Mouse (Mus musculus) adipocyte (in vitro differentiated cells): ENCODE measurements around the gene Slc2a9.
A peak's percentile ranks its signal among the peaks of the same experiment; 100 is the strongest.

ENCODE experiments used
- DNase-seq: peaks from one replicate; pipeline ENCODE4 v3.0.0-alpha.2; 2016; ENCODE audit warnings: low spot score

Gene Slc2a9

DNA sequence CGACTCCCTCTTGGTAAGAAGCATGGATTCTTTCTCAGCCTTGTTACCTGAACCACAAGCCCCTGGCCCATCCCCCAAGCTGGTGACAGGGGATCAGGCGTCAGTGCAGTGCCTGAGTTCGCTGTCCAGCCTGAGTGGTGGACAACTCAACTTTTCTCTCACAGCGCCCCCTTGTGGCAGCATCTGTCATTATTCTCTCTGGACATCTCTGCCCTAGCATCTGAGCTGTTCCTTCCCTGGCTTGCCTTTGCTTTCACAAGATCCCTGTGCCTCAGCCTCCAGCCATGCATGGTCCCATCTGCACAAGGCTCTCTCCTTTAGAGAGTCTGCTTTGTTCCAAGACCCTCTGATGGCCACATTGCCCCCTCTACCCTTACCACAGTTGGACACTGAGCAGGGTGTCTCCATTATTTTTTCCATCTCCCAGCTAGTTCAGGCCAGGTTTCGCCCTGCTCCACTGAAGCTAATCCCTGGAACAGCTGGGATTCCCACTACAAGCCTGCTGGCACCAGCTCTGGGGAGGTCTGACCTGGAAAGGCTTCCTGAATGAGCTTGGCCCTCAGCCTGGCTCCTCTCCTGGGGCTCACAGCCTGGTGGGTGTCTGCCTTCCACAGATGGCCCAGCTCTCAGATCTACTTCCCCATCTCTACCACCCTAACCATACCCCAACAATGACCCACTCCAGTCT, 32.9 kb downstream of the Slc2a9 start:
- peak; percentile 84 for DNase-seq

DNA sequence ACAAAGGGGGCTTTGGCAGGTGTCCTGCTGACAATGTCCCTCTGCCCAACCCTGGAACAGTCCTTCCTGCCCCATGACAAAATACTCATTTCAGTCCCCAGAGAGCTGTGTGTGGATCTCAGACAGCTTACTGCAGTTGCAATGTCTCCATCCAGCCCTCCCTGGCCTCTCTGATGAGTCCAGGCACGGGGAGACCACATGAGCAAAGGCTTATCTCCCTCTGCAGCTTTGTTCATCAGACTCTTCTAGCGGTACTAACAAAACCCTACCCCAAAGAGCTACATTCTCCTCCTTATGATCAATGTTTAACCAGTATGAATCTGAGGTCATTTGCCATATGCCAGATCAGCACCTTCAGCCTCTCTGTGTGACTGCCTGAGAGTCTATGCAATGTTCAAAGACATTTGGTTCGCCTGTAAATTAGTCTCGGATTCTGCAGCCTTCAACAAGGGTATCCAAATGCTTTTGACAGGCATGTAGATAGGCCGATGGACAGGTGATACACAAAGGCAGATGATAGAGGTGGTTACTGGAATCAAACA, 36.3 kb downstream of the Slc2a9 start:
- no peak for DNase-seq

DNA sequence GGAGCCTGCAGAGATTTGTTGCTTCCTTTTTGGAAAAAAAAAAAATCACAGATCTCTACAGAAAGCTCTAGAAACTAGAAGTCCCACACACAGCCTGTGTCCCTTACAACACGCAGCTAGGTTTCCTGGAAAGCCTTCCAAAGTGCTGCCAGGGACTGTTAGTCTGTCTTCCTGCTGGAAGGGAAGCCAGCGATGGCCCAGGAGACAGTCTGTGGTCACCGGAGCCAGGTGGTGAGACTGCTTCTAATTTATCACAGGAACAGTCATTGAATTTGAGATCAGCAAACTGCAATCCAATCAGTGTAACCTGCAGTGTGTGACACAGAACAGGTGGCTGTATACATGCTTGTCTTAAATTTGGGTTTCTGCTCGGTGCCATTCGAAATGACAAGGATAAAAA, 41.7 kb downstream of the Slc2a9 start:
- no peak for DNase-seq

DNA sequence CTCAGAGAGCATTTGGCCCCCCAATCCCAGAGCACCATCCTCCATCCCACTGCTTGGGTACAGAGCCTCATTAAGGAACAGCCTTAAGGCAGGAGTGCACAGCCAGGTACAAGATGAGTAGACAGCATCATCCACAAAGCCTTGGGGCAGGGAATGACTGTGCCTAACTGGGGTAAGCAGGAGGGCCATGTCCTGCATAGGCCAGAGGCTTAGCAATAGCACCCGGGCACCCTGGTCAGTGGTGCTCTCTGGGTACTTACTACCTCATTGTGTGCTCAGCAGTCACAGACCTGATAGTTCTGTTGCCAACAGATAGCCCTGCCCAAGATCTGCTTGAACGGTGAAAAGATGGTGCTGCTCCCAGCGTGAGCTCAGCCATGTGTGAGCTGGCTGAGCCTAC, 52.0 kb downstream of the Slc2a9 start:
- DNase-seq = no peak

DNA sequence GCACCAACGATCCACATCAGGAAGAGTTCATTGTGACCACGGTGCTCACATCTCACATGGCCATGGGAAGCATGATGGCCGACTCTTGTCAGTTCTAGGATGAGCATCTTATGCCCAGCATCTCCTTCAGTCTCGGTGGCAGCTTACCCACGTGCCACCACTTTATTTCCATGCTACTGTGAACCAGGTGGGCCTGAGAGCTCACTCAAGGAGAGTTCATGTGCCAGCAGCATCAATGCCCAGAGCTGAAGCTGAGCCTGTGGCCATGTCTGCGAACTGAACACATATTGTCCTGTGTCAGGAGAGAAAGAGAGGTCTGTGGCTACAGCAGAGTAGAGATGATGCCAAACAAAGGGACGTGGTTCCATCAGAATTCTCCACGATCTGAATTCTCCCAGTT, 53.3 kb downstream of the Slc2a9 start:
- DNase-seq = no peak

DNA sequence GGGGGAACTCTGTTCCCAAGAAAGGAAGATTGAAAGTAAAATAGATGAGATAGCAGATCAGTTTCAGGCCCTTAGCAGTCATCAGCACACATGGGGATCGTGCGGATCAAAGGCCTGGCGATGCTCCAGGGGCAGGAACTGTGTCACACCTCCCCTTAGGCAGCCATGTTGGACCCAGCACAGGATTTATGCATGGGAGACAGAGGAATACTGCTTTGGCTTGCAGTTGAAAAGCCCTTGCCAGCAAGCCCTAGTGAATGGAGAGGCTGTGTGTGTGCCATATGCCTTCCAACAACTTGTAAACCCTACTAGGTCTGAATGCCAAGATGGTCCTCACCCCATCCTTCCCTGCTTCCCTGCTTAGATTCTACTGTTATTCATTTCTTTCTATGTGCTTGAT, 54.8 kb downstream of the Slc2a9 start:
- DNase-seq = no peak

DNA sequence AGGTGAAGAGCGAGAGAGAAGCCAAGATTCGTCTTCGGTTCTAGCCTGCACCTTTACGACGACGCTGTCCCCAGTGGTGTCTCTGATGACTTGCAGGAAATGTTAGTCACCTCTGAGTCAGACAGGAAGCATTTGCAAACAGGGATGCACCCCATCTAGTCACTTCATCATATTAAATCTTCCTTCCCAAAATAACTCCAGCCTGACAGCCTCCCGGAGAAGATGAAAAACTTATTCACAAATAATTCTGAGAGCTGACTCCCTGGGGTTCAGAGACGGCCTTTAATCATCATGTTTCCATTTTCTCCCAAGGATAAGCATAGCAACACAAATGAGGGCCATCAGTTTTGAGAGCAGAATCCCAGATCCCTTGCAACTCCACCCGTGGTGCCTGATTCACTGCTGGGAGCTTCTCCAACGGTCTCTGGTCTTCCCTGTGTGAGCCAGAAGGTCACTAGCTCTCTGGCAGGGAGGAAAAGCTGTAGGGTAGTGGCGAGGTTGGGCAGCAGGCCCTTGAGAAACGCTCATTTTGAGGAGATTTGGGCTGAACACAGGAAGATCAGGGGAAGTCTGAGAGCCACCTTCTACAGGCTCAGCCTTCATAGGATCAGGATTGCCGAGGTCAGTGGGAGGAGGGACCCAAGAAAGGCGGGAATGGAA, 56.5 kb downstream of the Slc2a9 start:
- DNase-seq = peak; percentile 10

DNA sequence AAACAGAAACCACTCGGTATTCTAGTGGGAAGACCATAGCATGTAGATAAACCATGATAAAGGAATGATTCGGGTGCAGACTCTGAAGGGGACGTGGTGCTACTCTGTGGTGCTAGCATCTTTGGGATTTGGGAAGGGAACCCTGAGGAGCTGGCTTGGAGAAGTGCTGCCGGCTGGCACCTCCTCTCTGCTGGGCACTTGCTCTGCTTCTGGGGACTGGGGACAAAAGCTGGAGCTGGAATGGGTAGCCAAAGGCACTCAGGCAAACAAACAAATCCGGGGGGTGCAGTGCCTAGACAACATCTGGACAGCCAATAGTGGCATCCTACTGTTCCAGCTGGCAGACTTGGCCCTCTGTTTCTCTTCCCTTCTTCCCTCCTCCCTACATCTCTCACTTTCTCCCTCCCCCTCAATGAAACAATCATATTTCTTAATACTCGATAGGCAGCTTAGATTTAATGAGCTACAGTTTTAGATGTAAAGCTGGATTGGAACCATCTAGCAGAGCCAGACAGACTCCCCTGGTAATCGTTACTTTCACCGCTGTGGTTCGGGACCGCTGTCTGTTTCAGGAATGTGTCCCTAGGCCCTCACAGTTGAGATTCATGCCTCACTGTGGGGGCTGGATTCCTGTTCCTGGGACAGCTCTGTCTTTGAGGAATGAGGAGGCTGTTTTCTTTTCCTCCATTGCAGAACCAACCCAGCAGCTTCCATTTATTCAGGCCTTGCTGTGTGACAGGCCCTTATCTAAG, 61.7 kb downstream of the Slc2a9 start:
- peak; percentile 8 for DNase-seq

DNA sequence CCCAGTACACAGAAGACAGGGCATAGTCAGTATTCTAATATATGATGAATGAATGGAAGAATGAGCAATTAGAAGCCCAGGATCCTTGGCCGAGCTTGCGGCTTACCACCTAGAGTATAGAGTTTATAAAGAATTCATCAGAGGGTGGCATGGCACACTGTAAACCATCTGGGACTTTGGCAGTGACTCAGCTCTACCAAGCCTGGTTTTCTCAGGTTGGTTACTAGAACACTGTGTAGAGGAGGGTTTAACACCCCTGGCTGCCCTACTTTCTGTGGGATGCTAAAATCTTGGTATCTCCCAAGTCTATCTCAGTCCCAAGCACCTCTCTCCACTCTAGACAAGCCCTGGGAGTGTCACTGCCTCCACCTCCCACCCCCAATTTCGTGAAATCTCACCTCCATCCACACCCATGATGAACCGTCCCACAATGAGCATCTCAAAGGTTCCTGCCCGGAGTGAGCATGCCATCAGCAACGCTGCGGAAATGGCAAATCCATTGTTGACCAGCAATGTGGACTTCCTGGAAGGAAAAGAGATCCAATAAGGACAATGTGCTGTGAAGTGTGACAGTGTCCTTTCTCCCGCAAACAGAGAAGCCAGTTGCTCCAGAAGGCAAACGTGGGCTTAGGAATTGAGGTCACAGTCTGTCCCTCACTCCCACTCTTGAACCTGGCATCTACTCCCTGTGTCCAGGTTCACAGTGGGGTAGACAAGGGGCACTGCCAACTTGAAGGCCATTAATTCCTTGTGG, 62.5 kb downstream of the Slc2a9 start:
- DNase-seq = no peak

DNA sequence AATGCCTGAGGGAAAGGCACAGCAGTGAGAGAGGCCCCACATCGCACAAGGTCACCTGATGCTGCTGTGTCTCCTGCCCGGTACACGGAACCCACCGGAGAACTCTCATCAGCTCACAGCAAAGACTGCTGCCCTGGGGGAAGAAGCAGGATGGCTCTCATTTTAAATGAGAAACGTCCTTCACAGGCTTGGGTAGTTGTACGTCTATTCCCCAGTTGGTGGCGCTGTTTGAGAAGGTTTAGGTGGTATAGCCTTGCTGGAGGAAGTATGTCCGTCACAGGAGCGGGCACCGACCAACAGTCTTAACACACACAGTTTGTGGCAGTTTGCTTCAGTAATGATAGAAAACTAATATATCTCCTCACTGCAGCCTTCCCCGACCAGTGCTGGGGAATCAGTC, 66.3 kb downstream of the Slc2a9 start:
- DNase-seq = peak; percentile 18

DNA sequence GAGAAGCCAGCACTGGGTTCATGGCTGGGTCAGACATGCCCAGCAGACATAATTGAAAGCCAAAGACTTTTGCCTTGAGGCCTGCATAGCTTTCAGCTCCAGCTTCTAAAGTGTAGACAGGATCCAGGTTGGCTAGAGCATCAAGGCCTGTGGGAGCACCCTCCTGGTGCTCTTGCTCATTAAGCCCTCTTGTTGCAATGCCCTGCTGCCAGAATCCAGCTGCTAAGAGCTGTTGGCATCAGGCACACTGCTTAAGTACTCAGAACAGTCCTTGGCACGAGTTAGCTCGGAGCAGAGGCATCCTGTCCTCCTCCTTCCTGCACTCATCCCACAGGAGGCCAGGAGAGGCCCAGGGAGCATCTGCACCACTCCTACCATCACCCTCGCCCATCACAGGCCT, 68.1 kb downstream of the Slc2a9 start:
- DNase-seq = no peak

DNA sequence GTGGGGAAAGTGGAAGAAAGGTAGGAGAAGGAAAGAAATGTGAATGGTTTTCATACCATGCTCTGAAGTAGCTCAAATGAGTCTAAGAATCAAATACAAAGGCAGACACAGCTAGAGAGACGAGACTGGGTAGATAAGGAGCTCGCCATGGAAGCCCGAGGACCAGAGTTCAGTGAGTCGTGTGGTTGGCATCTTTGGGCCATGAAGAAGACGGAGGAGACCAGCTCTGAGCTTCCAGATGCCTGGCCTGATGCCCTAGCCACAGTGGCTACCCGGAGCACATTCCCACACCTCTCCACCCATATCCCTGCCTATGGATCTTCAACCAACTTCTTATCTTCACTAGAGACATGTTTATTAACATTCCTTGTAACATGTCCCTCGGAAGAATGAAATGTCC, 71.7 kb downstream of the Slc2a9 start:
- no peak for DNase-seq

DNA sequence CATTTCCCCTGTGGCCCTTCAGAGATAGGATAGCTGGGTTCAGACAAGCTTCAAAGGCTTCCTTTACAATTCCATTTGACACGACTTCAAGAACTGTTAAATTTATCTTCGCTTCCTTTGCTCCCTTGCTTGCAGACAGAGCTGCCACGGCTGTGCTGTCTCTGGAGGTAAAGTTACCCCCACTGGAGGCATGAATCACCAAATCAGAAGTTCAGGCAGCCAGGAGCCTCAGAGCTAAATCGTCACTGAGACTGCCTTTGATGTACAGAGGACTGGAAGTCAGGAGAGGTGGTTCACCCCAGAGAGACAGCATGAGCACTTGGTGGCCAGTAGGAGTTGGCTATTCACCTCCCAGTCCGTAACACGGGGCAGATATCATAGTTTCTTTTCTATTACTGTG, 73.8 kb downstream of the Slc2a9 start:
- no peak for DNase-seq

DNA sequence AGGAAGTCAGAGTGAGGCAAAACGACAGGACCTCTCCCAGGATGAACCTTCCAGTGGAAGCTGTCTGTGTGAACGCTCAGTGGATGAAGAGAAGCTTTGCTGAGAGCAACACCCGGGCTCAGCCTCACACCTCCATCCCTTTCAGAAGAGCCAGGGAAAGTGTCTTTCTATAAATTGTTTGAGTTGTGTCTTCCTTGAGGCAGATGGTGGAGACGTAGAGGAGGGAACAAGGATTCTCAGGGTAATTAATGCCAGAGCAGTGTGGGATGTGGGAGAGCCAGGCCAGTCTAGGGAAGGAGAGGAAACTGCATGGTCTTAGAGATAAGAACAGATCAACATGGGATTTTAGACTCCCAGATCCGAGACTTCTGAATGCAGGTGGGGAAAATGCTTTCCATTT, 75.2 kb downstream of the Slc2a9 start:
- no peak for DNase-seq

DNA sequence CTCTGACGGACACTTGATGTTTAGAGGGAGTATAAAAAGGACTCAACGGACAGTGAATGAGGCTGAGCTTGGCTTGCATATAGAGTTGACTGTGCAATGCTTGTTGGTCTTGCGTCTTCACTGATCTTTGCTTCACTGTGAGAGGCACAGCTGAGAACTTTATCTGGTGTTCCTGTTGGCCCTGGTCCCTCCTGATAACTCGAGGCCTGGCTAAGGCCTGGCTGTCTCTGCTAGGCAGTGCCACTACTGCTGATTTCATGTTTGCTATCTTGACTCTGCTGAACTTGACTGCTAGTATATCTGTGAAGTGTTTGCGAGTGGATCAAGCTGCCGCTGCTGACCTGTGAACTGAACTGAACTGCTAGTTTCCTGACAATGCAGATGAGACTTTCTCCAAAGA, 77.4 kb downstream of the Slc2a9 start:
- no peak for DNase-seq

DNA sequence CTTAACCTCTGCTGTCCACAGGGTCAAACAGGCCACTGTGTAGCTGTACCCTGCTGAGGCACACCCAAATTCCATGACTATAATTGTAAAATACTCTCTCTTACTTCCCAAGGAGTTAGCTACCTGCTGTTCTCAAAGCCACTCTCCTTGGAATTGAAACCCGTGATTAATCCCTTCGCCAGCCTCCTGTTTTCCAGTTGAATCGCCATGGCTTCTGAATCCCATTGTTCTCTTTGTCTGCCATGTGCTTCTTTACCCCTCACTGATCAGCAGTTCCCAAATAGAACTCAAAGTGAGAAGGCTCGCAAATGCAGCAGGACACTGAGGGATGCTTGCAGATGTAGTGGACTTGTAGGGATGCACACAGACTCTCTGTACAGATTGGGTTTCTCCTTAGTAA, 80.5 kb downstream of the Slc2a9 start:
- no peak for DNase-seq

DNA sequence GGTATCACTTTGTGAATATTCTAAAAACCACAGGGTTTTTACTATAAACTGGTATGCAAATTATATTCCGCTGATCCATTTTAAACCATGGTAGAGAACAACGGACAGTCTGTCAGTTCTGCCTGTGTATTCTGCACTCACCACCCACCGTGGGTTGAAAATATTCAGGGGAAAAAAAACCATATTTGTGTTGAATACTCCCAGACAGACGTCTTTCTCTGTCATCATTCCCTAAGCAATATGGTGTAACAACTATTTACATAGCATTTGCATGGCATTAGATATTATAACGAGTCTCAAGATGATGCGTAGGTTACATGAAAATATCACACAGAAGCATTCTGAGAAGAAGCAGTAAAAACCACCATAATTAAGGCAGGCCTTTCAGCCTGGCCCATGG, 84.1 kb downstream of the Slc2a9 start:
- no peak for DNase-seq

DNA sequence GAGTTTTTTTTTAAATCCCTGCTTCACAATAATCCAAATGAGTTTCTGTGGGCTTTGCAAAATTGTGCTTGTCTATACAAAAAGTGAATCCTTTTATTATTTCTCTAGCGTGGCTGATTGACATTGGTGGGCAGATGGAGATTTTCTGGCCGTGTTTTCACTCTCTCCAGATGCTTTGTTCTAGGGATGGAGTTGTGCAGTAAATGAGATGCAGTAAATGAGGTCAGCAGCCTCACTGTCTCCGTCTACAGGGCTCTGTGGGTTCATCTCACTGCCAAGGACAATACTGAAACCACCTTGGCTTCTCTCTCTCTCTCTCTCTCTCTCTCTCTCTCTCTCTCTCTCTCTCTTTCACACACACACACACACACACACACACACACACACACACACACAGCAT, 99.3 kb downstream of the Slc2a9 start:
- no peak for DNase-seq

DNA sequence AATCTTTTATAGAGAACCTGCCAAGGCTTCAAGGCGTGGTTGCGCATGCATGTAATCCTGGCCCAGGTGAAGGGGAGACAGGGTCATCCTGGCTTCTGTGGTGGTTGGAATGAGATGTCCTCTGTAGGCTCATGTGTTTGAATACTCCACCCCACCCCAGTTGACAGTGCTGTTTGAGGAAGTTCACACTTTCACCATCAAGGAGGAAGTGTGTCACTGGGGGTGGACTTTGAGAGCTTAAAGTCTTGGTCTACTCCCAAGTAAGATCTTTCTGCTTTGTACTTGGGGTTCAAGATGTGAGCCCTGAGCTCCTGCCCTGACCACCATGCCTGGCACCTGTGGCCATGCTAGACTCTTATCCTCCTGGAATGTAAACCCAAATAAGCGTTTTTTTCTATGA, 100.7 kb downstream of the Slc2a9 start:
- no peak for DNase-seq

DNA sequence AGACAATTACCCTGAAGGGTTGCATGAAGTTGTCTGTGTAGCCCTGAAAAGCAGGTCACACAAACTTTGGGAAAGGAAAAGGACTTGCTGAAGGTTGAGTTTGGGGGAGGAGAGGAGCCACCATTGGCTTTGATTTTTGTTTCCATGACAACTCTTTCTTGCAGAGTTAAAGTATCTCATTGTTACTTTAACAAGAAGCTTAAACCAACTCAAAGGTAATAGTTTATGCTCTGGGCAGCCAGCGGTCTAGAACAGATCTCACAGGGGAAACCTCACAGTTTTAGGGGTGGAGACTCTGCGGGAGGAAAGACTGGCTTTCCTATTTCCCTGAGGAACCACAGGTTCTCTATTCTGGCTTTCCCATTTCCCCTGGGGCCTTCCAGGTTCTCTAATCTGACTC, 114.1 kb downstream of the Slc2a9 start:
- no peak for DNase-seq

DNA sequence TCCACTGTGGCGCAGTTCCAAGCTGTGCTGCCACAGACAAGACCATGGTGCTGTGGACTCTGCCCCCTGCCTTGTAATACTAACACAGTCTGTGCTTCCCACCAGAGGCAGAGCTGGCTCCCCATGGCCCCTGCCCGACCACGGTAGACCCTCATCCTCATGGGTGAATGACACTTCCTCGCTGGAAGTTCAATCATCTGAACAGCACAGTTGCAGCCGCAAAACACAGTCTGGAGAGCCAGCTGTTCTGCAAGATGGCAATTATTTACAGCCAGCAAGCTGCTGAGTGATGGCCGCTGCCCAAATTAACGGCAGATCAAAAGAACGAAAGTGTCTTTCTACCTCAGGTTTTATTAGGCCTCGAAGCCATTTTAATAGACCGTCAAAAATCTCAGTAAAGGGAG, 114.5 kb downstream of the Slc2a9 start:
- no peak for DNase-seq

DNA sequence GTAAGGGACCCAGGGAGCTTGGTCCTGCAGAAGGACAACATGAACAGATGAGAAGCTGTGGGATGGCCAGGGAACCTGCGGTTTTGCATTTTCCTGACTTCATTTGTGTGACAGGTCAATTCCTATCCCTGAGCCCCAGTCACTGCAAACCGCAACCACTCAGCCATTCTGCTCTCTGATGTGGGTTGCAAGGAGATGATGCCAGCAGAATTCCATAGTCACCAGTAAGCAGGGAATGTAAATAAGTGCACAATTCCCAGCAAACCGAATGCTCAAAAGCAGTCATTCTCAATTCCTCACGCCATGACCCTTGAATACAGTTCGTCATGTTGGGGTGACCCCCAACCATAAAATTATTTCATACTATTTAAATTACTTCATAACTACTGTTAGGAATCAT, 123.0 kb downstream of the Slc2a9 start:
- DNase-seq = no peak
